Mouse (Mus musculus) forebrain, embryonic 10.5 days (tissue): Measurements from ENCODE around the gene Srgn. TPM values are rescaled to one million over a fixed set of nuclear protein-coding genes. Genes with fewer than 3 reads are reported as not detected.

ENCODE experiments used
- DNase-seq: peaks from one replicate; pipeline ENCODE4 v3.0.0-alpha.2; 2017; ENCODE audit warnings: low spot score; ENCODE audit errors: extremely low spot score
- H3K27ac ChIP-seq: fragments of 300-500 bp; sonication (generic); 2 replicates; pipeline ENCODE4 v1.5.1; 2016; ENCODE audit warnings: mild to moderate bottlenecking
- H3K27me3 ChIP-seq: fragments of 300-500 bp; sonication (generic); 2 replicates; pipeline ENCODE4 v1.6.1; 2016; ENCODE audit warnings: mild to moderate bottlenecking; ENCODE audit not compliant: poor library complexity, severe bottlenecking
- H3K36me3 ChIP-seq: fragments of 300-500 bp; sonication (generic); replicated peaks from 2 replicates; pipeline ENCODE4 v1.6.1; 2016; ENCODE audit warnings: mild to moderate bottlenecking, moderate library complexity
- H3K4me1 ChIP-seq: fragments of 300-500 bp; sonication (generic); 2 replicates; pipeline ENCODE4 v1.6.1; 2016
- H3K4me3 ChIP-seq: fragments of 300-500 bp; sonication (generic); 2 replicates; pipeline ENCODE4 v1.5.1; 2016; ENCODE audit warnings: mild to moderate bottlenecking, moderate library complexity
- H3K9me3 ChIP-seq: fragments of 300-500 bp; sonication (generic); 2 replicates; pipeline ENCODE4 v1.6.1; 2016; ENCODE audit warnings: mild to moderate bottlenecking, moderate library complexity
- WGBS: fragments of 180-500 bp; shearing (Covaris S2); methylation state at CpG from one replicate; pipeline ENCODE4 v1.1.7; 2016; 5-methylcytosine and 5-hydroxymethylcytosine counted together
- polyA plus RNA-seq: library from polyadenylated mRNA; unstranded; fragments of >200 nt; fragmentation: Nextera tagmentation; extraction: Ambion mirVana; gene quantifications from 2 replicates; pipeline ENCODE4 v1.2.1, GENCODE M21; 2016

Srgn gene
- polyA plus RNA-seq, 1 experiment from 2014 or later: 3.0 TPM

GRCm38 (mm10) chr10:62450280-62450640 lies 77.0 kb downstream of the Srgn start:
- H3K27ac ChIP-seq: peak overlapping the region; percentile 98
- peaks cover 32% of the 10 kb centered on the region for H3K36me3 ChIP-seq
- peak overlapping the region; percentile 97 for H3K4me3 ChIP-seq
- H3K4me1 ChIP-seq: peaks cover 21% of the 10 kb centered on the region
- H3K9me3 ChIP-seq: no peaks in the 10 kb centered on the region
- no peaks in the 10 kb centered on the region for H3K27me3 ChIP-seq
- WGBS: 38% methylated on average over 18 of the region's 18 CpGs
- no peak for DNase-seq

- Histone ChIP-seq H3K4me1 (peaks cover 21% of the 10 kb centered on the region), H3K27me3 (no peaks in the 10 kb centered on the region), H3K9me3 (no peaks in the 10 kb centered on the region), H3K27ac (peak within 1 kb of the TSS; percentile 98), H3K4me3 (peak within 1 kb of the TSS; percentile 97), H3K36me3 (peaks cover 35% of the 10 kb centered on the region)
- under 1% methylated on average over 73 of the region's 73 CpGs for WGBS
- peak; percentile 88 for DNase-seq
These were observed 77.6 kb downstream of the Srgn start, which contains the start of the genes 4930507D05Rik and Supv3l1 for GRCm38 (mm10) chr10:62449364-62450279. 4930507D05Rik (plus strand) TSS chr10:62449489. Supv3l1 (minus strand) TSS chr10:62449738.

Other genes starting within 250 kb of the Srgn start
- gene Hk1, start 147.5 kb downstream of the Srgn start, polyA plus RNA-seq: 29.4 and 30.0 TPM in 2 replicates
- gene Hkdc1, start 105.0 kb downstream of the Srgn start, polyA plus RNA-seq: 0.12 and 0.27 TPM in 2 replicates
- 0.64 and 0.69 TPM in 2 replicates for gene 4930507D05Rik, start 78.0 kb downstream of the Srgn start, polyA plus RNA-seq
- gene Supv3l1, start 77.7 kb downstream of the Srgn start, polyA plus RNA-seq: 30.2 and 33.4 TPM in 2 replicates
- 93.4 and 96.5 TPM in 2 replicates for gene Vps26a, start 40.6 kb downstream of the Srgn start, polyA plus RNA-seq
- gene Kif1bp, start 51.0 kb upstream of the Srgn start, polyA plus RNA-seq: 32.6 and 32.8 TPM in 2 replicates
- gene Ddx21, start 74.8 kb upstream of the Srgn start, polyA plus RNA-seq: 40.6 TPM in 2 replicates
- gene Ddx50, start 123.8 kb upstream of the Srgn start, polyA plus RNA-seq: 110 and 113 TPM in 2 replicates
- gene Stox1, start 198.7 kb upstream of the Srgn start, polyA plus RNA-seq: 4.2 and 4.3 TPM in 2 replicates